Mouse (Mus musculus) megakaryocyte, embryonic 14.5 days (primary cell): Measurements from ENCODE around the gene Rtn4ip1.

ENCODE experiments used
- FLI1 ChIP-seq: IDR thresholded peaks from 2 replicates; pipeline ENCODE4 v1.6.1; 2012; ENCODE audit warnings: low read length, inconsistent platforms, mixed read lengths
- GATA1 ChIP-seq: IDR thresholded peaks from 3 replicates; pipeline ENCODE4 v1.6.1; 2012; ENCODE audit warnings: mixed read lengths, low read length, inconsistent platforms, borderline replicate concordance

GRCm38 (mm10) chr10:43912236-43912635 is 10.6 kb downstream of the Rtn4ip1 start:
- TF ChIP-seq GATA1 (no peak), FLI1 (no peak)
